Mouse (Mus musculus): ENCODE data around the gene Ogg1. TPM values are rescaled to one million over a fixed set of nuclear protein-coding genes. Genes with fewer than 3 reads are reported as not detected.
"Not testable (repeated sequence)": the region's sequence is repeated elsewhere in the genome, so short reads cannot be mapped to it uniquely, and the experiment has no call there.

The Ogg1 gene
- total RNA-seq, 2 experiments from 2014 or later: 6.4 to 13.8 TPM

DNA sequence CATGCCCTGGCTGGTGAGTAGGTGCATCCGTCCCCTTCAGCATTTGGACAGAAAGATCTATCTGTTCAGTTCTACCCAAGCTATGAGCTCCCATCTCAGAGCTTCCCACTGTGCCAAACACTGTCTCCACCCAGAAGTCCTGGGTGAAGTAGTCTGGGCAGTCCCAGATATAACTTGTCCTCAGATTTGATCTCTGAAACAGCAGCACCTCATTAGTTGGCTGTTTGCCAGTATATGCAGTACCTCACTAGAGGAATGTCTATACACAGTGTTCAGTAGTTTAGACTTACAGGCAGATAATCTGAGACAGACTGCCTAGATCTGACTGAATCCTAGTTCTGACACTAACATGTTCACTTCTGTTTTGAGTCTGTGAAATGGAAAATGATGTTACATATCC, 2.6 kb downstream of the Ogg1 start:
- ATAC-seq (replicated peaks; ENCODE audit: poor library complexity, severe bottlenecking): no peak

DNA sequence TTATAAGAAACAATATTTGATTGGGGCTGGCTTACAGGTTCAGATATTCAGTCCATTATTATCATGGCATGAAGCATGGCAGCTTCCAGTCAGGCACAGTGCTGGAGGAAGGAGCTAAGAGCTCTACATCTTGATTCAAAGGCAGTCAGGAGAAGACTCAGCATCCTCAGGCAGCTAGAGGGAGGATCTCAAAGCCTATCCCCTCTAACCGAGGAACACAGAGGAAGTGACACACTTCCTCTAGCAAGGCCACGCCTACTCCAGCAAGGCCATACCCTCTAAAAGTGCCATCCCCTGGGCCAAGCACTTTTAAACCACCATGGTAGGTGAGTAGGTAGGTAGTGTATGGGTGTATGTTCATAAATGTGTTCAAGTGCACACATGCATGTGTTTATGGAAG, 3.8 kb downstream of the Ogg1 start:
- ATAC-seq (replicated peaks; ENCODE audit: poor library complexity, severe bottlenecking): peak; percentile 59

DNA sequence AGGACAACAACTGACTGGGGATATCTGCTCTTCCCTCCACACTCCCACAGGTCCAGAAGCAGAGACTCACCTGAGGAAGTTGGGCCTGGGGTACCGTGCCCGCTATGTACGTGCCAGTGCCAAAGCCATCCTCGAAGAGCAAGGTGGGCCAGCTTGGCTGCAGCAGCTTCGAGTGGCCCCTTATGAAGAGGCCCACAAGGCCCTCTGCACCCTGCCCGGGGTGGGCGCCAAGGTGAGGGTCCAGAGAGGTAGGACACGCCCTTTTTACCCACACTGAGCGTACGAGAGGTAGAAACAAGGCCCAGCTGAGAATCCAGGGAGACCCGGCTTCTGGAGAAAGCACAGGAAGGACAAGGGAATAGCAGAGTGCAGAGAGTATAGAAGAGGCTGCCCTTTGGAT, 4.9 kb downstream of the Ogg1 start:
- no peak for ATAC-seq (replicated peaks; ENCODE audit: poor library complexity, severe bottlenecking)

DNA sequence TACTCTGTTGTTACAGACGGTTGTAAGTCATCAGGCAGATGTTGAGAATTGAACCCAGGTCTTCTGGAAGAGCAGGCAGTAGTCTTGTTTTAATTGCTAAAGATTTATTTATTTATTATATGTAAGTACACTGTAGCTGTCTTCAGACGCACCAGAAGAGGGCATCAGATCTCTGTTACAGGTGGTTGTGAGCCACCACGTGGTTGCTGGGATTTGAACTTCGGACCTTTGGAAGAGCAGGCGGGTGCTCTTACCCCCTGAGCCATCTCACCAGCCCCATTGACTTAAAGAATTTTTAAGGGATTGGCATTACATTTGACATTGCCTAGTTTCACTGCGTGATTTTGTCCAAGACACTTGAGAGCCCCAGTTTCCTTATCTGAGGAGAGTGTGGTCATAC, 6.0 kb downstream of the Ogg1 start:
- ATAC-seq (replicated peaks; ENCODE audit: poor library complexity, severe bottlenecking): not testable (repeated sequence)

DNA sequence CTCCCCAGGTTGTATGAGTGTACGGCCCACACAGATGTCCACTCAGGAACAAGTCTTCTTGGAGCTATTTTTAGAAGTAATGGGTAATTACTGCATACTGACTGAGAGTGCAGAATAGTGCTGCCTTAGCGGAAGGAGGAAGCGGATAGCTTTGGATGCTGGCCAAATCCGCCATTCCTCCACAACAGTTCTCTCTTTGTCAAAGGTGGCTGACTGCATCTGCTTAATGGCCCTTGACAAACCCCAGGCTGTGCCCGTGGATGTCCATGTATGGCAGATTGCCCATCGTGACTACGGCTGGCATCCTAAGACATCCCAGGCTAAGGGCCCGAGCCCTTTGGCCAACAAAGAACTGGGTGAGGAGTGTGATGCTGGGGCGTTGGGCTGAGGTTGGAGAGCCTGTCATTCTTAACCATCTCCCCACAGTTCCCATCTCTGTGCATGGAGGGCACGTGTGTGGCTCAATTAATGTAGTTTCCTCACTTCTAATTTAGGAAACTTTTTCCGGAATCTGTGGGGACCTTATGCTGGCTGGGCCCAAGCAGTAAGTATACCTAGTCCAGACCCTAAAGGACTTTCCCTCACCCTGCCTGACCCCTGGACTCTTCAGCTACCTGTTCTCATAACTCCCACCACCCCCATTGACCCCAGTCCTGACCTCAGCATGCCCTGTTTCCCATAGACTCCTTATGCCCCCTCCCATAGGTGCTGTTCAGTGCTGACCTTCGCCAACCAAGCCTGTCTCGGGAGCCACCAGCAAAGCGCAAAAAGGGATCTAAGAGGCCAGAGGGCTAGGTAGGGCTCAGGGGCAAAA, 6.6 kb downstream of the Ogg1 start:
- ATAC-seq (replicated peaks; ENCODE audit: poor library complexity, severe bottlenecking): 0 out of 2 replicates have a peak, but pooled peaks have one; percentile 4

DNA sequence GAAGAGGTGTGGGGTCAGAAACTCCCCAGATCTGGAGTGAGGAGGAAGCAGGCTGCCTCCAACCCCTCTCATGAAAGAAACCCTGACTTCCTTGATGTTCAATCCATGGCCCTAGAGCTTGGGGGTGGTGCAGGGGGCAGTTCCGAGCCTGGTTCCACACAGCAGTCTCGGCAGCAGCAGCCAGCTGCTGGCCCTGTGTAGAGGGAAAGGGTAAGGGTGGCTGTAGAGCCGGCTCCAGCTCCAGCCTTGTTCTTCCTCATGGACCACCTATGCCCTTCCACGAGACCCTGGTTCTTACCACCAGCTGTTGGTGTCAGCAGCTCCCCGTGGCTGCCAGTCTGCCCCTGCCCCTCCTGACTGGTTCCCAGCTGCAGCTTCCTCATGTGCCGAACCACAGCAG, 7.4 kb downstream of the Ogg1 start:
- ATAC-seq (replicated peaks; ENCODE audit: poor library complexity, severe bottlenecking): no peak

DNA sequence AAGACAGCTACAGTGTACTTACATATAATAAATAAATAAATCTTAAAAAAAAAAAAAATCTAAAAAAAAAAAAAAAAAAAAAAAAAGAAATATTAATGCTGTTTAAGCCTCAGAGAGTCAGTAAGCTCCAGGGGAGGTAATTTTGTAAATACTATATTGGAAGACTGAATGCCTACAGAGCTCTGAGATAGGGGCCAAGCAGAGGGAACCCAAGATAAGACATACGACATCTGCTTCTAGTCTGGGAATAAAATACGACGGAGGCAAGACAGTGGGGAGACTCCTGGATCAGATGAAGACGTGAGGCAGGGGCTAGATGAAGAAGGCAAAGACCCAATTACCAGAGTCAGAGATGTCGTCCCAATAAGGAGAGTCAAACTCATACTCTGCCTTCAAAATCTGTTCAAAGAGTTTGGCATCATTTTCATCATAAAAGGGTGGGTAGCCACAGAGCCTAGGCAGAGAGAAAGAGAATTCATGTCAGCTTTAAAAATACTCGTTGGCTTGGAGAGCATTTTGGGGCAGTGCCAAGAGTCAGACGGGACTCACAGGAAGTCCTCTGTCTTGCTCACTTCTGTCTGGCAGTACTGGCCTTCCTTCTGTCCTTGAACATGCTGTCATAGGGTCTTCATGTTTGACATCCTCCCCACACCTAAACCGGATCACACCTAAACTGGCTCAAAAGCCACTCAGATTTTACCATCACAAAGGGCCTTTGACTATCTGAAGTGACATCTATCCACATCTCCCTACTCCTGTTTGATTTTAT, 10.3 kb downstream of the Ogg1 start:
- ATAC-seq (replicated peaks; ENCODE audit: poor library complexity, severe bottlenecking): no peak

DNA sequence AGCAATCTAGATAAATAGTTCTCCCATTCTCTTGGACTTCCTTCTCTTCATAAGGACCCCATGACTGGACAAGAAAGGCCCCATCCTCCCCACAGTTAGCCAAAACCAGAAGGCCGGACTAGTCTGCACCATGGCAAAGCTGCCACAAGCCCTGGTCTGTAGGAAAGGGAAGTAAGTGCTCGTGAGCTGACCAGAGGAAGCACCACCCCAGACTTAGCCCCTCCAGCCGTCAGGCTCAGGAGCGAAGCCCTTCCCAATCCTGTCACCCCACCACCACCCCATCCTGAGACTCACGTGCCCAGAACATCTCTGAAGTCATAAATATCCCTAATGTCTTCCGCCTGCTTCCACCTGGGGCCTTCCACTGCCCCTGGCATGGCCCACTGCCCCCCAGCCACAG, 14.8 kb downstream of the Ogg1 start:
- ATAC-seq (replicated peaks; ENCODE audit: poor library complexity, severe bottlenecking): peak; percentile 77

DNA sequence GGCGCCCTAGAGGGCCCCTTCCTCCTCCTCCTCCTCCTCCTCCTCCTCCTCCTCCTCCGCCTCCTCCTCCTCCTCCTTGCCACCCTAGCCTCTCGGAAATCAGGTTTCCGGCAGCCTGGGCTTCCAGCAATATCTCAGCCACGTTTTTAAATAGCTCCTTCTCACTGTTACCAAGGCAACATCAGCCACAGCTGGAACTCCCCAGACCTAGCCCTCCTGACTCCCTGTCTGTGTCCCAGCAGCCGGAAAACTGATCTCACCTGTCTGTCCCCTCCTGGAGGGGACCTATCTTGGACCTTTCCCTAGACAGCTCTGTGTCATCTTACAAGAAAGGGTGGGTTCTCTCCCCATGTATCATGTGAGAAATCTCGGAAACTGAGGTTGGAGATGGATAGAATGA, 15.5 kb downstream of the Ogg1 start:
- no peak for ATAC-seq (replicated peaks; ENCODE audit: poor library complexity, severe bottlenecking)

DNA sequence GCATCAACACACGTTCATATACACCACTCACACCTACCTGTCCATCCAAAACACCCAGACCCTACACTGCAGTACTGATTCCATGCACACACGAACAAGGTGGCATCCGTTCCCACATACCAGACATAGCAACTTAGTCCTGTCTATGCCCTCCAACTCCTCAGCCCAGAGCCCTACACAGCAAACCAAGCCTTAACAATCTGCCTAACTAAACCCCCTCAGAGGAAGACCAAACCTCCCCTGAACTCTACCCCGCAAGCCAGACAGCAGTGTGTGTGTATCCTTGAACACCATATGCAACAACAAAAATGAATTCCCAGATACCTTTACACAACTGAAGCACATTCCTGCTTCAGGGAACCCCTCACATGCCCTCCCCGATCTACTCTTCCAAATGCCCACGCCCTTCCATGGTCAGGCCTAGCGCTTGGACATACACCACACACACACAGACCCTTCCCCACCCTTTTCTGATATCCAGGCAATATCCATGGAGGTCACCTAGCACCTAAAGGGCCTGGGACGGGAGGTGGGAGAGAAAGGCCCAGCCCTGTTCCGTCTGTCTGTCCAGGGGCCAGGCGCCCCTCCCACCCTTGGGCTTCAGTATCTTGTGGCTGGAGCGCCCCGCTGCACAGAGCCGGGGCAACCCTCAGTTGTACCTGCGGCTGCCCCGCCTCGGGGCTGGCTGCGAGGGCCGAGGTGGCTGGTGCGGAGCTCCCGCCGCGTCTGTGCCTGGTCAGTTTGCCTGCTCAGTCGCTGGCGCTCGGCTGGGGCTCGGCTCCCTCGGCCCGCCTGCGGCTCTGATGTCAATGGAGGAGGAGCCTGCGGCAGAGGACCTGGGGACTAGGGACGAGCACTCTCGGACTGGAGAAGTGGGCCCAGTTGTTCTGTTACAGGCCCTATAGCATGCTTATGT, 16.7 kb downstream of the Ogg1 start, which contains the start of gene Camk1:
Camk1 (minus strand) TSS at position 808 of the 916 bp plus-strand sequence.
- peak; percentile 79 for ATAC-seq (replicated peaks; ENCODE audit: poor library complexity, severe bottlenecking)

DNA sequence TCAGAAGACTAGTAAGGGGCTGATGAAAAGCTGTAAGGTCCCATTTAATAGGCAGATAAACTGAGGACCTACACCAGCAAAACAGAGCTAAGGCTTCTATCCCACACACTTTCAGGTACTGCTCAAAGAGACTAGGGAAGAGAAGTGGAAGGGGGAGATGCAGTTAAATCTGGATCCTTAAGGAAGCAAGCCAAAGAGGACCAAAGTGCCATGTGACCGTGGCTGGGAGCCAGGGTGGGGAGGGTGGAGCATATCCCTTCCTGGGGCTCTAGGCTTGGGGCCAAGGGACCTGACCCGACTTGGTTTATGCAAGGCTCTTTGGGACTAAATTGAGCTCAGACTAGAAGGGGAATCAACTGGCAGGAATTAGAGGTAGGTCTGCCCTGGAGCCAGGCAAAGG, 17.5 kb downstream of the Ogg1 start:
- ATAC-seq (replicated peaks; ENCODE audit: poor library complexity, severe bottlenecking): no peak

DNA sequence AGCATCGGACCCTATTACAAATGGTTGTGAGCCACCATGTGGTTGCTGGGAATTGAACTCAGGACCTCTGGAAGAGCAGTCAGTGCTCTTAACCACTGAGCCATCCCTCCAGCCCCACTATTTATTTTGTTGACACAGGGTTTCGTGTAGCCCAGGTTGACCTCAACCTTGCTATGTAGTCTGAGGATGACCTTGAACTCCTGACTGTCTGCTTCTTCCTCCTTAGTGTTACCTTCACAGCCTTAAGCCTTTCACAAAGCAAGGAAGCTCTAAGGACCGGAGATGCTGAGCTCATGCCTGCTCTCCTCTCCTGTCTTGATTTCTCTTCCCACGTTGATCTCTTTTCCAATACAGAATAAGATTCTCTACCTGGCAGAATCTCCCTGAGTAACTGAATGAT, 20.1 kb downstream of the Ogg1 start:
- no peak for ATAC-seq (replicated peaks; ENCODE audit: poor library complexity, severe bottlenecking)

DNA sequence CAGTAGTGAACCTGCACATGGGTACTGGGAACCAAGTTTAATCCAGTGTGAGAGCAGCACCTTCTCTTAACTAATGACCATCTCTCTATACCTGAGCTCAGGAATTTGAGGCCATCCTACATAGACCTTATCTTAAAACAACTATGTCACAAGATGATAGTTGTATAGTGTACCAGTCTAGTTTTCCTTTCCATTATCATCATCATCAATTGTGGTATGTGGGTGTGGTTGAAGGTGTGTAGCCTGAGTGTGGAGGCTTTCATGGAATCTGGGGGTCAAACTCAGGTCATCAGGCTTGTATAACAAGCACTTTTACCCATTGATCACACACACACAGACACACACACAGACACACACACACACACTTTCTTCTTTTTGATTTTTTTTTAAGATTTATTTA, 23.8 kb downstream of the Ogg1 start:
- ATAC-seq (replicated peaks; ENCODE audit: poor library complexity, severe bottlenecking): no peak

DNA sequence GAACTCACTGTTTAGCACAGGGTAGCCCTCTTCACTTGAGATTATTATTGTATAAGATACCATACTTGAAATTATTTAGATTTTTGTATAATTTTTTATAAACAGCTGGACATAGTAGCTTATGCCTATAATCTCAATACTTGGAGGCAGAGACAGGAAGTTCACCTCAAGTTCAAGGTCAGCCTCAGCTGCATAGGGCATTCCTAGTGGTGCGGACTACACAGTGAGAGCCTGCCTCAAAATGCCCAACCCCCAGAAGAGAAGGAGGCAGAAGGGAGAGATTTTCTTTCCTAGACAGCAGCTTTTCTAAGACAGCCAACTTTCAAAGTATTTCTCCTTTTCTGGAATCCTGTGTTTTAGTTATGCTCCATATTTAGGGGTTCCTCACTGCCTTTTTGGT, 24.4 kb downstream of the Ogg1 start:
- no peak for ATAC-seq (replicated peaks; ENCODE audit: poor library complexity, severe bottlenecking)

DNA sequence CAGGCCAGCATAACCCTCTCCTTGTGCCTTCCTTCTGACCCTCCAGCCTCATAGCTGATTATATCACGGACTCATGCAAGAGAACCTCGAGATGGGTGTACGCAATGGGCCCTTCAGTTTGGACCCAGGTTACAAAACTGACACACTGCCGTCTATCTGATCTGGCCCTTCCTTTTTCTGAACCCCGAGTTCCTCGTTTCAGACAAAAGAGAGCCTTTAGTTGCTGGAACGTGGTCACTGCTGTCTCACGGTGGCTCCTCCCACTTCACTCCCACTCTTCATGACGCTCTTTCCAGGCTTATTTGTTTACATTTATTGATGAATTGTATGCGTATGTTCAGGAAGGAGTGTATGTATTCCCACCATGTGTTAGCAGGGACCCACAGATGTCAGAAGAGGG, 24.9 kb downstream of the Ogg1 start:
- ATAC-seq (replicated peaks; ENCODE audit: poor library complexity, severe bottlenecking): peak; percentile 95

DNA sequence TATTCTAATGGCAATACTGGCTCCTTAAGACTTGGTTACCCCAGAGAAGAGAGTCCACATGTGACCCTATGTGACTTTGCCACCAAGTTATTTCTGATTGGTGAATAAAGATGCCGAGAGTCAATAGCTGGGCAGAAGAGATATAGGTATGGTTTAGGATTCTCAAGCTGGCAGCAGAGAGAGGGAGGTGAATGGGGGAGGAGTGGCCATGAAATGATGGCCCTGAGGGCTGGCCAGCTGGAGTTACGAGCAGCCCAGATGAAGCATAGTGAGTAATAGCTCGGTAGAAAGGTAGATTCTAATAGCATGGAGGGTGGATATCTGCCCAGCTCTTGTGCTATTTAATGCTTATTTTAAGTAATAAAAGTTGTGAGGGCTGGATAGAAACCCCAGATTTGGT, 26.0 kb downstream of the Ogg1 start:
- ATAC-seq (replicated peaks; ENCODE audit: poor library complexity, severe bottlenecking): no peak

DNA sequence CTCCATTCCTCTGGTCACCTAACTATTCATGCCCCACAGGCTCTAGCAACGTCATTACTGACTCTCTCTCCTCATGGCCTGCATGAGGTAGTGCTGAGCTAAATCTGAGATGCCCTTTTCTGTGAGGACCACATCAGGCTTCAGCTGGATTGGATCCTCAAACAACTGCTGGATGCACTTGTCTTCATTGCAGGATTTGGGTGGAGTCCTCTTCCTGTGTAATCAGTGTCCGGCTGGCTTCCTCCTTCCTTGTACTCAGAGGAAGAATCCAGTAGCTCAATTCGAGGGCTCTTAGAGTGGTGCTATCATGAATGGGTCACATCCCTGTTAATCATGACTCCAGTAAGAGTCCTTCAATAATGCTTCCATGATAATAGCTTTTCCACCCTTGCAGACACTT, 26.9 kb downstream of the Ogg1 start:
- ATAC-seq (replicated peaks; ENCODE audit: poor library complexity, severe bottlenecking): no peak

DNA sequence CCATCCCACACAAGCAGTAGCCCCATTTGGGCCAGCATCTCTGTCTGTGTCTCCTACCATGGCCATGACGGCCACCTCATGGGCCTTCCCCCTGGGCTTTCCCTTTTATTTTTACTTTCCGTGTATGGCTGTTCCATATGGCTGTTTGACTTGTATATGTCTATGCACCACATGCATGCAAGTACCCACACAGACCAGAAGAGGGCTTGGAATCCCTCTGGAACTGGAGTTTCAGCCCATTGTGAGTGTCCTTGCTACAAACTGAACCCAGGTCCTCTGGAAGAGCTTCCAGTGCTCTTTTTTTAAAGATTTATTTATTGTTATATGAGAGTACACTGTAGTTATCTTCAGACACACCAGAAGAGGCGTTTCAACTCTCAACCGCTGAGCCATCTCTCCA, 34.7 kb downstream of the Ogg1 start:
- no peak for ATAC-seq (replicated peaks; ENCODE audit: poor library complexity, severe bottlenecking)

DNA sequence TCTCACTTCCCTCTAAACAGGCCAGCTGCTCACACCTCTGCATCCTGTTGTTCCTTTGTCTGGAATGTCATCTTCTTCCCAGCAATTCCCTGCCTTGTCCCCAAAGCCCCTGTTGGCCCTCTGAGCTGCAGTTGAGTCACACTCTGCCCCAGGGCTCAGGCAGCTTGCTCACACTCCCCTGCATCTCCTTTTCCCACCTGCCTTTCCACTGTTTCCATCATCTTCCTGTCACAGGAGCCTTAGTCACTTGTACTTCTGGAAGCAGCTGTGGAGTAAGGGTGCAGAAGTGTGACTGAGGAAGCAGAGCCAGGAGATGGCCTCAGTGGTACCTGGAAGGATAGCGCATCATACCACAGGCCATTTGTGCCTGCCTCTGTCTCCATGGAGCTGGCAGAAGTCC, 35.5 kb downstream of the Ogg1 start:
- ATAC-seq (replicated peaks; ENCODE audit: poor library complexity, severe bottlenecking): no peak

DNA sequence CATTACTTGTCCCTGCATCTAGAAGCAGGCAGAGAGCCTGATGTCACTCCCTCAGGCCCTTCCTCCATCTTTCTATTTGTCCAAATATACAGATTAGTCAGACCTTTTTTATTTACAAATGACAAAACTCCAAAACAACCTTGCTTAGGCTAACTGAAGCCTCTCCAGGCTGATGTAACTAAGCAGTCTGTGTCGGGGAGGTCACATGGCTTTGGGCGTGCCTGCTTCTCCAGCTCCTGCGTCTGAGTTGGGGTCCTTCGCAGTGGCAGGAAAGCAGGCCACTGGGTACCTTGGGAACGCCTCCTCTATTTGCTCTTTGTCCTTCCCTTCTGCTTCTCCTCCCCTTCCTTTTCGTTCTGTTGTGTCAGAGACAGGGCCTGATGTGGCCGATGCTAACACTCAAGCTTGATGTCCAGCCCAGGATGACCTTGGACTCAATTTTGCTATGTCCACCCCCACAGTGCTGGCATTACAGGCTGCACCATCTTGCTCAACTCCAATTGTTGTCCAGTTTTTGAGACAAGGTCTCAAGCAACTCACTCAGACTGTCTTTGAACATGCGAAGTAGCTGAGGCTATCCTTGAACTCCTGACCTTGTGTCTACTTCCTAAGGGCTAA, 37.9 kb downstream of the Ogg1 start:
- no peak for ATAC-seq (replicated peaks; ENCODE audit: poor library complexity, severe bottlenecking)
